Mouse (Mus musculus) MEL (cell line): ENCODE results near the gene Arhgdib. TPM values are rescaled to one million over a fixed set of nuclear protein-coding genes. Genes with fewer than 3 reads are reported as not detected.

ENCODE experiments used
- DNase-seq: peaks from one replicate; pipeline ENCODE4 v3.0.0; 2011; ENCODE audit warnings: low read depth, low spot score
- H3K27ac ChIP-seq: 2 replicates; pipeline ENCODE4 v1.5.1; 2012; ENCODE audit warnings: low read depth, mild to moderate bottlenecking, control low read depth, low read length, moderate library complexity; ENCODE audit not compliant: control insufficient read depth
- H3K27me3 ChIP-seq, 2 experiments: fragments of 150-350 bp in 1 of 2; sonication (generic) in 1 of 2; 2 replicates each; pipeline ENCODE4 v1.6.1; 2012; ENCODE audit warnings: low read length in 2 of 2, mild to moderate bottlenecking in 2 of 2, improper control_type of control experiment in 1 of 2, moderate library complexity in 1 of 2; ENCODE audit not compliant: insufficient read depth in 2 of 2, control insufficient read depth in 1 of 2
- H3K36me3 ChIP-seq, 2 experiments: 2 replicates each; pipeline ENCODE4 v1.6.1; 2012 to 2014; ENCODE audit warnings: low read length in 2 of 2, improper control_type of control experiment in 1 of 2, inconsistent platforms in 1 of 2, mild to moderate bottlenecking in 1 of 2; ENCODE audit not compliant: insufficient read depth in 2 of 2, control insufficient read depth in 1 of 2
- H3K4me1 ChIP-seq, 2 experiments: fragments of 150-350 bp in 1 of 2; sonication (generic) in 1 of 2; 2 replicates each; pipeline ENCODE4 v1.6.1; 2012; ENCODE audit warnings: low read length in 2 of 2, improper control_type of control experiment in 1 of 2, mild to moderate bottlenecking in 1 of 2; ENCODE audit not compliant: insufficient read depth in 2 of 2, control insufficient read depth in 1 of 2
- H3K4me3 ChIP-seq, 2 experiments: fragments of 150-350 bp in 1 of 2; sonication (generic) in 1 of 2; 2 replicates each; pipeline ENCODE4 v1.5.1; 2012; ENCODE audit warnings: low read depth in 2 of 2, low read length in 2 of 2, mild to moderate bottlenecking in 2 of 2, moderate library complexity in 2 of 2, control low read depth in 1 of 2, improper control_type of control experiment in 1 of 2; ENCODE audit not compliant: control insufficient read depth in 1 of 2, insufficient read depth in 1 of 2
- H3K79me2 ChIP-seq: 2 replicates; pipeline ENCODE4 v1.6.1; 2012; ENCODE audit warnings: mild to moderate bottlenecking, low read length, moderate library complexity; ENCODE audit not compliant: control insufficient read depth, poor library complexity, insufficient read depth
- H3K9ac ChIP-seq: 2 replicates; pipeline ENCODE4 v1.6.1; 2012; ENCODE audit warnings: low read depth, mild to moderate bottlenecking, control low read depth, low read length, moderate library complexity; ENCODE audit not compliant: control insufficient read depth, poor library complexity, severe bottlenecking
- H3K9me3 ChIP-seq: fragments of 150-350 bp; sonication (generic); replicated peaks from 2 replicates; pipeline ENCODE4 v1.6.1; 2012; ENCODE audit warnings: mild to moderate bottlenecking, low read length, improper control_type of control experiment, moderate library complexity; ENCODE audit not compliant: insufficient read depth
- CTCF ChIP-seq, 3 experiments: IDR thresholded peaks in 2 of 3; conservative IDR thresholded peaks in 1 of 3; 2 replicates each; pipeline ENCODE4 v1.5.1; 2011 to 2012; ENCODE audit warnings: low read length in 3 of 3, low read depth in 2 of 3, mild to moderate bottlenecking in 2 of 3, improper control_type of control experiment in 1 of 3, inconsistent platforms in 1 of 3, mixed read lengths in 1 of 3, moderate library complexity in 1 of 3; ENCODE audit not compliant: control insufficient read depth in 1 of 3, insufficient read depth in 1 of 3, poor library complexity in 1 of 3, severe bottlenecking in 1 of 3
- EP300 ChIP-seq, 2 experiments: IDR thresholded peaks; 2 replicates each; pipeline ENCODE4 v1.6.1; 2011; ENCODE audit warnings: improper control_type of control experiment in 2 of 2, low read length in 2 of 2, low read depth in 1 of 2, mild to moderate bottlenecking in 1 of 2
- ETS1 ChIP-seq: IDR thresholded peaks from 2 replicates; pipeline ENCODE4 v1.6.1; 2012; ENCODE audit warnings: low read depth, mild to moderate bottlenecking, inconsistent platforms, low read length, improper control_type of control experiment, moderate library complexity
- HCFC1 ChIP-seq: IDR thresholded peaks from 2 replicates; pipeline ENCODE4 v1.6.1; 2012; ENCODE audit warnings: low read depth, mild to moderate bottlenecking, inconsistent platforms, low read length, improper control_type of control experiment, moderate library complexity
- JUND ChIP-seq: IDR thresholded peaks from 2 replicates; pipeline ENCODE4 v1.6.1; 2011; ENCODE audit warnings: low read depth, mild to moderate bottlenecking, improper control_type of control experiment, low read length
- KAT2A ChIP-seq: conservative IDR thresholded peaks from 2 replicates; pipeline ENCODE4 v1.6.1; 2012; ENCODE audit warnings: low read depth, low read length, improper control_type of control experiment, inconsistent platforms
- MEF2A ChIP-seq: IDR thresholded peaks from 2 replicates; pipeline ENCODE4 v1.6.1; 2014; ENCODE audit warnings: low read depth, mild to moderate bottlenecking, inconsistent platforms, low read length, improper control_type of control experiment; ENCODE audit not compliant: poor library complexity, insufficient replicate concordance, severe bottlenecking; ENCODE audit errors: extremely low read depth
- MYC ChIP-seq: IDR thresholded peaks from 2 replicates; pipeline ENCODE4 v1.6.1; 2011; ENCODE audit warnings: low read depth, mild to moderate bottlenecking, low read length, improper control_type of control experiment, moderate library complexity
- NRF1 ChIP-seq: IDR thresholded peaks from 2 replicates; pipeline ENCODE4 v1.6.1; 2014; ENCODE audit warnings: low read depth, mild to moderate bottlenecking, inconsistent platforms, low read length, improper control_type of control experiment, moderate library complexity; ENCODE audit not compliant: poor library complexity, insufficient read depth, severe bottlenecking
- POLR2AphosphoS2 ChIP-seq: IDR thresholded peaks from 2 replicates; pipeline ENCODE4 v1.6.1; 2011; ENCODE audit warnings: low read length, improper control_type of control experiment
- RAD21 ChIP-seq: IDR thresholded peaks from 2 replicates; pipeline ENCODE4 v1.6.1; 2011; ENCODE audit warnings: mild to moderate bottlenecking, low read depth, low read length, improper control_type of control experiment
- SMC3 ChIP-seq: IDR thresholded peaks from 2 replicates; pipeline ENCODE4 v1.6.1; 2011; ENCODE audit warnings: low read depth, low read length, improper control_type of control experiment
- TAL1 ChIP-seq: IDR thresholded peaks from 2 replicates; pipeline ENCODE4 v1.6.1; 2012; ENCODE audit warnings: mild to moderate bottlenecking, inconsistent platforms, low read length, moderate library complexity, mixed read lengths
- UBTF ChIP-seq: IDR thresholded peaks from 2 replicates; pipeline ENCODE4 v1.6.1; 2012; ENCODE audit warnings: low read depth, mild to moderate bottlenecking, inconsistent platforms, low read length, improper control_type of control experiment, moderate library complexity, borderline replicate concordance; ENCODE audit not compliant: insufficient read depth
- USF2 ChIP-seq, 2 experiments: IDR thresholded peaks; 2 replicates each; pipeline ENCODE4 v1.6.1; 2011 to 2012; ENCODE audit warnings: improper control_type of control experiment in 2 of 2, low read length in 2 of 2, borderline replicate concordance in 1 of 2, inconsistent platforms in 1 of 2, low read depth in 1 of 2, mild to moderate bottlenecking in 1 of 2; ENCODE audit not compliant: insufficient read depth in 1 of 2
- polyA plus RNA-seq, 2 experiments: library from polyadenylated mRNA; stranded (reverse) in 1 of 2; unstranded in 1 of 2; fragments of >175 nt in 1 of 2; fragments of >200 nt in 1 of 2; gene quantifications; 2 replicates each; pipeline versions ENCODE4 v1.2.1 to v1.2.4; 2012; ENCODE audit warnings: low replicate concordance in 2 of 2, low read depth in 1 of 2; ENCODE audit not compliant: insufficient read length in 2 of 2, insufficient read depth in 1 of 2, missing spikeins in 1 of 2
- total RNA-seq: library from RNA; depleted of rRNA; stranded (reverse); fragments of 300-350 nt; gene quantifications from 2 replicates; pipeline ENCODE4 v1.2.3, GENCODE M21; 2012

Arhgdib gene
- total and polyA plus RNA-seq, 3 experiments: 102 to 408 (median 346) TPM

DNA sequence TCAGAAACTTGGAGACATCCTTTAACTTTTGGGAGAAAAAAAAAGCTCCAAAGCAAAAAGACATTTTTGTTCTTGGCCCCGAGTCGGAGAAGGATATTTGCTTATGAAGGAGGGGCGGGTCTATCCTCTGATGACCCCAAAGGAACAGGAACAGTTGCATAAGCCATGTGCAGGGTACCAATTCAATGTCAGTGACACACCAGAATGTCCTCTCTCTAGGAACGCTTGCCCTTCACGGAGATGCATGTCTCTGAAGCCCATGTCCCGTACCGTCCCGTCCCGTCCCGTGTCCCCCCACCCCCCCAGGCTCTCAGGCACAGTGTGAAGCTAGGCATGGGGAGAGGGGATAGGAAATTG, 34.8 kb downstream of the Arhgdib start:
- no peaks in the 10 kb centered on the region for H3K79me2 ChIP-seq
- H3K9ac ChIP-seq: no peak overlapping the region
- no peak for DNase-seq
- H3K27me3 ChIP-seq: no peaks in the 10 kb centered on the region
- H3K4me3 ChIP-seq: no peak overlapping the region
- H3K36me3 ChIP-seq: peaks cover 0 to 2% of the 10 kb centered on the region in 2 experiments; a peak in 2 of 4 replicates
- H3K9me3 ChIP-seq: no peaks in the 10 kb centered on the region
- no peak overlapping the region for H3K27ac ChIP-seq
- TF ChIP-seq JUND (no peak), TAL1 (no peak), KAT2A (no peak), RAD21 (no peak), EP300 (IDR thresholded peaks at IDR 0.05; ENCODE audit: low read depth in 1 of 2, low read length in 2 of 2) (no peak)
- peaks cover 0 to 3% of the 10 kb centered on the region in 2 experiments; a peak in 2 of 4 replicates for H3K4me1 ChIP-seq

DNA sequence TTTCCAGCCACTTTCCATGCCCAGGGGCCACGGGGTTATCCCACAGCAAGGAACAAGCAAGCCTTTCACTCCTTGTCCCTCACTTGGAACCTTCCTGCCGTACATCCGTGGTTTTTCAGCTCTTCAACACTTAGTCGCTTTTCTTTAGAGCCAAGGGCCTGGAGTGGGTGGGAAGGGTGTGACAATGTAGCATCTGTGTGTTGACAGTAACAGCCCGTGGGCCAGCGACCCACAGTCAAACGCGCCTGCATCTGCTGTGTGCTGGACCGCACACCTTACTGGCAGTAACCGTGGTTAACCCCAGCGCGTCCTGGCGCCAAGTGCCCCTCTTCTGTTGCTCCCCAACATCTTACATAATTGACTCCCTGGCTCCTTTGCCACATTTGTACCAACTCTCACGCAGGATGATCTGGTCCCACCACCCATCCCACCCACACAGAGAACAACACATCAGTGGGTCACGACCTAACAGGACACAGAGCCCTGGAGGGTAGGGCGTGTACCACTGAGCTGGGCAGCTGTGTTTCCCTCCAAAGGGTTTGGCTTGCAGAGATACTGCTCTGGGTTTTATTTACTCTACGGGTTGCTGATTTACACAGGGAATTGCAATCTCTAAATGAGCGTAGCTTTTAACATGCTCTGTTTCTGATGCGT, 35.3 kb downstream of the Arhgdib start:
- Histone ChIP-seq H3K36me3 (peaks cover 0 to 2% of the 10 kb centered on the region in 2 experiments; a peak in 2 of 4 replicates), H3K9me3 (no peaks in the 10 kb centered on the region), H3K4me3 (no peak overlapping the region), H3K27me3 (no peaks in the 10 kb centered on the region), H3K9ac (no peak overlapping the region), H3K79me2 (no peaks in the 10 kb centered on the region), H3K27ac (no peak overlapping the region), H3K4me1 (peaks cover 0 to 5% of the 10 kb centered on the region in 2 experiments; a peak in 2 of 4 replicates)
- TF ChIP-seq UBTF: no peak
- no peak for TF ChIP-seq NRF1
- TF ChIP-seq USF2 (IDR thresholded peaks at IDR 0.05; ENCODE audit: borderline replicate concordance in 1 of 2, insufficient read depth in 1 of 2, low read depth in 1 of 2, low read length in 2 of 2): no peak
- TF ChIP-seq CTCF (IDR thresholded peaks at IDR 0.05 in 2 of 3, conservative IDR thresholded peaks at IDR 0.05 in 1 of 3; ENCODE audit: control insufficient read depth in 1 of 3, insufficient read depth in 1 of 3, low read depth in 2 of 3, low read length in 3 of 3, poor library complexity in 1 of 3, severe bottlenecking in 1 of 3): no peak
- no peak for TF ChIP-seq HCFC1
- no peak for TF ChIP-seq SMC3
- DNase-seq: no peak

DNA sequence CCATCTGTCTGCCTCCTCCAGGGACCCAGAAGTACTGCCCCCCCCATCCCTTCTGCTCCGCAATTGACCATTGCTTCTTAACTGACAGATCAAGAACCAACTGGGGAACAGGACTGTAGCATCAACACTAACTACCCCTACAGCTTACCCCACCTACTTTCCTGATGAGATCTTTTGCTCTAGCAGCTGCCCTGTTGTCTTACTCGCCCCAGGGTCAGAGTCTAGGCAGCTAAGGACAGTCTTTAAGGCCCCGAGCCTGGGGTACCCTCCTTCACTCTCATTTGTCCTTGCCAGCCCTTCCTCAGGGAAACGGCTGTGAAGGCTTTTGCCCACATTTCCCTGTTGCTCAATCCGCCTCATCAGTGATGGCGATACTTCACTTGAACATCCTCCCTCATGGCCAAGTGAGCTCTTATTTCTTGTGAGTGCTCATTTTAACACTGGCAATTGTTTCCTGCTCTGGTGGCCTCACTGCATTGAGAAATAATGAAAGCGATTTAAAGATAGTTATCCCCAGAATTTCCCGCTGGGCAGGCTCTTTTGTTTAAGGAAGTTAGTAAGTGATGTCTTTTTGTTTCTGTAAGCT, 37.7 kb downstream of the Arhgdib start:
- DNase-seq: no peak
- Histone ChIP-seq H3K27ac (no peak overlapping the region), H3K9me3 (no peaks in the 10 kb centered on the region), H3K27me3 (no peaks in the 10 kb centered on the region), H3K4me3 (no peak overlapping the region), H3K9ac (no peak overlapping the region), H3K36me3 (peaks cover 0 to 19% of the 10 kb centered on the region in 2 experiments; a peak in 2 of 4 replicates), H3K79me2 (no peaks in the 10 kb centered on the region), H3K4me1 (peaks cover 3 to 18% of the 10 kb centered on the region in 2 experiments; a peak in 3 of 4 replicates)
- TF ChIP-seq JUND (no peak), NRF1 (no peak), MEF2A (no peak), MYC (no peak), HCFC1 (no peak), POLR2AphosphoS2 (no peak), ETS1 (no peak)
